Mouse (Mus musculus) cerebellum, adult (tissue): ENCODE data around the gene Mtss1l.

Source experiments
- ATAC-seq: cut with Nextera tagmentation; 2 replicates; pipeline ENCODE4 v1.9.2; 2017; ENCODE audit warnings: mild to moderate bottlenecking, moderate library complexity, mixed read lengths; ENCODE audit not compliant: insufficient number of reproducible peaks, low FRiP score, low TSS enrichment

Mtss1l gene

GRCm38 (mm10) chr8:110731346-110731859, 10.1 kb downstream of the Mtss1l start:
- ATAC-seq: no peak

- ATAC-seq: no peak
Measured at GRCm38 (mm10) chr8:110733036-110733435, 11.8 kb downstream of the Mtss1l start.

- ATAC-seq: no peak
Measured at GRCm38 (mm10) chr8:110738591-110739195, 17.4 kb downstream of the Mtss1l start.

- no peak for ATAC-seq
Measured at GRCm38 (mm10) chr8:110740629-110741175, 19.4 kb downstream of the Mtss1l start.

GRCm38 (mm10) chr8:110741816-110742451, 20.7 kb downstream of the Mtss1l start:
- ATAC-seq: no peak

GRCm38 (mm10) chr8:110742452-110742818, 21.2 kb downstream of the Mtss1l start:
- no peak for ATAC-seq

- ATAC-seq: no peak
Measured at GRCm38 (mm10) chr8:110745162-110745561, 23.9 kb downstream of the Mtss1l start.

GRCm38 (mm10) chr8:110746661-110747060, 25.4 kb downstream of the Mtss1l start:
- no peak for ATAC-seq

- no peak for ATAC-seq
Measured at GRCm38 (mm10) chr8:110749500-110750170, 28.4 kb downstream of the Mtss1l start.

- ATAC-seq: no peak
Measured at GRCm38 (mm10) chr8:110750269-110750668, 29.0 kb downstream of the Mtss1l start.

- ATAC-seq: no peak
Measured at GRCm38 (mm10) chr8:110751490-110751889, 30.2 kb downstream of the Mtss1l start.

- ATAC-seq: no peak
Measured at GRCm38 (mm10) chr8:110754713-110755112, 33.4 kb downstream of the Mtss1l start.

- ATAC-seq: no peak
Measured at GRCm38 (mm10) chr8:110755511-110756170, 34.4 kb downstream of the Mtss1l start.

- ATAC-seq: no peak
Measured at GRCm38 (mm10) chr8:110756196-110756595, 34.9 kb downstream of the Mtss1l start.

- no peak for ATAC-seq
Measured at GRCm38 (mm10) chr8:110760280-110760940, 39.1 kb downstream of the Mtss1l start.

- no peak for ATAC-seq
Measured at GRCm38 (mm10) chr8:110761185-110761584, 39.9 kb downstream of the Mtss1l start.

GRCm38 (mm10) chr8:110761988-110762387, 40.7 kb downstream of the Mtss1l start:
- ATAC-seq: no peak

- no peak for ATAC-seq
Measured at GRCm38 (mm10) chr8:110764671-110765070, 43.4 kb downstream of the Mtss1l start.

- no peak for ATAC-seq
Measured at GRCm38 (mm10) chr8:110767261-110767660, 46.0 kb downstream of the Mtss1l start.

- ATAC-seq: no peak
Measured at GRCm38 (mm10) chr8:110772452-110772851, 51.2 kb downstream of the Mtss1l start.
